Mouse (Mus musculus): ENCODE results near the gene Gm10663. TPM values are rescaled to one million over a fixed set of nuclear protein-coding genes. Genes with fewer than 3 reads are reported as not detected.

The Gm10663 gene
- polyA plus RNA-seq, 1 experiment from 2014 or later: not detected

Small RNAs within 50 kb of the gene (microRNA-seq; reads per million reads assigned to microRNA genes)
- not detected for gene Gm24333

Other genes with a start within 250 kb of the Gm10663 start
- gene Klhl2, start 225.0 kb upstream of the Gm10663 start, polyA plus RNA-seq (2015; fragmentation: Nextera tagmentation; extraction: Ambion mirVana): 30.3 and 37.4 TPM in 2 replicates
- gene Tmem192, start 127.8 kb upstream of the Gm10663 start, polyA plus RNA-seq (2015; fragmentation: Nextera tagmentation; extraction: Ambion mirVana): 36.4 and 37.9 TPM in 2 replicates
- gene Trim75, start 87.2 kb upstream of the Gm10663 start, polyA plus RNA-seq (2015; fragmentation: Nextera tagmentation; extraction: Ambion mirVana): 0.10 and 0.15 TPM in 2 replicates
- gene Trim61, start 56.5 kb upstream of the Gm10663 start, polyA plus RNA-seq (2015; fragmentation: Nextera tagmentation; extraction: Ambion mirVana): 0.32 and 0.42 TPM in 2 replicates
- not detected in 2 replicates for gene Trim60, start 56.4 kb upstream of the Gm10663 start, polyA plus RNA-seq (2015; fragmentation: Nextera tagmentation; extraction: Ambion mirVana)
- 2.9 and 4.6 TPM in 2 replicates for gene Apela, start 37.7 kb upstream of the Gm10663 start, polyA plus RNA-seq (2015; fragmentation: Nextera tagmentation; extraction: Ambion mirVana)
- 1.1 TPM in 1 of 2 replicates, not detected in the other for gene BC030870, start 54.5 kb downstream of the Gm10663 start, polyA plus RNA-seq (2015; fragmentation: Nextera tagmentation; extraction: Ambion mirVana)

Measured in neural tube, embryonic 15.5 days (tissue).